Mouse (Mus musculus) stomach, embryonic 14.5 days (tissue): ENCODE data around the gene Trim28. TPM values are rescaled to one million over a fixed set of nuclear protein-coding genes. Genes with fewer than 3 reads are reported as not detected.

ENCODE experiments used
- ATAC-seq: fragments of 200-750 bp; cut with Nextera tagmentation; 2 replicates; pipeline ENCODE4 v1.8.0; 2017; ENCODE audit warnings: low read depth, moderate TSS enrichment; ENCODE audit not compliant: insufficient number of reproducible peaks, insufficient read depth, low FRiP score
- H3K27ac ChIP-seq: fragments of 300-500 bp; sonication (generic); 2 replicates; pipeline ENCODE4 v1.5.1; 2014; ENCODE audit warnings: mild to moderate bottlenecking, low read length, moderate library complexity, mixed read lengths
- H3K27me3 ChIP-seq: fragments of 300-500 bp; sonication (generic); 2 replicates; pipeline ENCODE4 v1.6.1; 2014; ENCODE audit warnings: low read length, control low read depth, mixed read lengths; ENCODE audit not compliant: control insufficient read depth, insufficient read depth
- H3K36me3 ChIP-seq: fragments of 300-500 bp; sonication (generic); 2 replicates; pipeline ENCODE4 v1.6.1; 2014; ENCODE audit warnings: mild to moderate bottlenecking, control low read depth, low read length, moderate library complexity, mixed read lengths; ENCODE audit not compliant: control insufficient read depth, insufficient read depth
- H3K4me1 ChIP-seq: fragments of 300-500 bp; sonication (generic); 2 replicates; pipeline ENCODE4 v1.6.1; 2014; ENCODE audit warnings: low read length, control low read depth, mixed read lengths; ENCODE audit not compliant: control insufficient read depth, insufficient read depth
- H3K4me2 ChIP-seq: fragments of 300-500 bp; sonication (generic); replicated peaks from 2 replicates; pipeline ENCODE4 v1.6.1; 2014; ENCODE audit warnings: low read depth, low read length, control low read depth
- H3K4me3 ChIP-seq: fragments of 300-500 bp; sonication (generic); 2 replicates; pipeline ENCODE4 v1.5.1; 2014; ENCODE audit warnings: low read depth, low read length, control low read depth
- H3K9ac ChIP-seq: fragments of 300-500 bp; sonication (generic); replicated peaks from 2 replicates; pipeline ENCODE4 v1.6.1; 2014; ENCODE audit warnings: low read depth, mild to moderate bottlenecking, control low read depth, low read length, moderate library complexity, mixed read lengths
- H3K9me3 ChIP-seq: fragments of 300-500 bp; sonication (generic); 2 replicates; pipeline ENCODE4 v1.6.1; 2016; ENCODE audit warnings: low read depth, low read length, control low read depth; ENCODE audit not compliant: control insufficient read depth
- WGBS: fragments of 180-500 bp; shearing (Covaris S2); extraction: QIAGEN DNeasy Blood & Tissue Kit; methylation state at CpG from one replicate; pipeline ENCODE4 v1.1.7; 2014; 5-methylcytosine and 5-hydroxymethylcytosine counted together
- polyA plus RNA-seq: library from polyadenylated mRNA; unstranded; fragments of >200 nt; fragmentation: Nextera tagmentation; extraction: Ambion mirVana; gene quantifications from 2 replicates; pipeline ENCODE4 v1.2.1, GENCODE M21; 2014

Trim28 gene
- polyA plus RNA-seq, 1 experiment from 2014 or later, result 397 TPM

- Histone ChIP-seq H3K36me3 (peaks cover 61% of the 10 kb centered on the region), H3K4me3 (peak overlapping the region; percentile 45), H3K9ac (peak overlapping the region; percentile 81), H3K4me1 (peaks cover 24% of the 10 kb centered on the region), H3K27me3 (no peaks in the 10 kb centered on the region), H3K27ac (peak overlapping the region; percentile 90), H3K4me2 (peak overlapping the region; percentile 91), H3K9me3 (no peaks in the 10 kb centered on the region)
- WGBS, result 46% methylated on average over 13 of the region's 13 CpGs
- ATAC-seq, result no peak
These were observed 34.7 kb downstream of the Trim28 start for GRCm38 (mm10) chr7:13033451-13034147.

GRCm38 (mm10) chr7:13034148-13034977 is 35.4 kb downstream of the Trim28 start, which contains the start of gene Chmp2a:
TSS of gene Chmp2a (minus strand) at chr7:13034807.
- Histone ChIP-seq H3K27me3 (no peaks in the 10 kb centered on the region), H3K4me2 (peak within 1 kb of the TSS; percentile 91), H3K9ac (peak within 1 kb of the TSS; percentile 81), H3K9me3 (no peaks in the 10 kb centered on the region), H3K4me3 (peak within 1 kb of the TSS; percentile 45), H3K27ac (peak within 1 kb of the TSS; percentile 90), H3K36me3 (peaks cover 53% of the 10 kb centered on the region), H3K4me1 (peaks cover 31% of the 10 kb centered on the region)
- under 1% methylated on average over 45 of the region's 45 CpGs for WGBS
- ATAC-seq, result peak; percentile 81

GRCm38 (mm10) chr7:13035211-13035855 is 36.4 kb downstream of the Trim28 start:
- Histone ChIP-seq H3K4me3 (peak overlapping the region; percentile 45; the same call in 1 of the 2 replicates), H3K9ac (no peak overlapping the region), H3K27me3 (no peaks in the 10 kb centered on the region), H3K27ac (peak overlapping the region; percentile 90; the same call in 1 of the 2 replicates), H3K4me2 (0 out of 2 replicates have a peak overlapping the region, but pooled peaks have one; percentile 91), H3K9me3 (no peaks in the 10 kb centered on the region), H3K4me1 (peaks cover 33% of the 10 kb centered on the region), H3K36me3 (peaks cover 44% of the 10 kb centered on the region)
- WGBS, result 83% methylated on average over 17 of the region's 17 CpGs
- no peak for ATAC-seq

GRCm38 (mm10) chr7:13036806-13037205 is 37.9 kb downstream of the Trim28 start:
- WGBS, result 30% methylated on average over 4 of the region's 4 CpGs
- no peak overlapping the region for H3K27ac ChIP-seq
- peak overlapping the region; percentile 93 for H3K9ac ChIP-seq
- no peaks in the 10 kb centered on the region for H3K27me3 ChIP-seq
- H3K4me3 ChIP-seq, result peak overlapping the region; percentile 51
- H3K4me2 ChIP-seq, result peak overlapping the region; percentile 84
- no peaks in the 10 kb centered on the region for H3K9me3 ChIP-seq
- ATAC-seq, result no peak
- peaks cover 33% of the 10 kb centered on the region for H3K4me1 ChIP-seq
- H3K36me3 ChIP-seq, result peaks cover 30% of the 10 kb centered on the region

GRCm38 (mm10) chr7:13037366-13037765 is 38.5 kb downstream of the Trim28 start:
- Histone ChIP-seq H3K9ac (peak overlapping the region; percentile 93), H3K27me3 (no peaks in the 10 kb centered on the region; the same call in 1 of the 2 replicates), H3K36me3 (peaks cover 24% of the 10 kb centered on the region), H3K4me3 (peak overlapping the region; percentile 51), H3K4me2 (peak overlapping the region; percentile 84), H3K4me1 (peaks cover 33% of the 10 kb centered on the region), H3K9me3 (no peaks in the 10 kb centered on the region), H3K27ac (peak overlapping the region; percentile 100)
- ATAC-seq, result 0 out of 2 replicates have a peak, but pooled peaks have one; percentile 0
- under 1% methylated on average over 32 of the region's 33 CpGs for WGBS

GRCm38 (mm10) chr7:13037901-13038555 is 39.1 kb downstream of the Trim28 start, which contains the start of gene Ube2m:
TSS of gene Ube2m (minus strand) at chr7:13038275.
- Histone ChIP-seq H3K9me3 (no peaks in the 10 kb centered on the region), H3K4me3 (peak within 1 kb of the TSS; percentile 51), H3K27me3 (peaks cover 4% of the 10 kb centered on the region; the same call in 1 of the 2 replicates), H3K9ac (peak within 1 kb of the TSS; percentile 93), H3K4me2 (peak within 1 kb of the TSS; percentile 84), H3K36me3 (peaks cover 20% of the 10 kb centered on the region), H3K27ac (peak within 1 kb of the TSS; percentile 100), H3K4me1 (peaks cover 33% of the 10 kb centered on the region)
- WGBS, result under 1% methylated on average over 65 of the region's 65 CpGs
- ATAC-seq, result peak; percentile 92

GRCm38 (mm10) chr7:13038621-13039169 is 39.8 kb downstream of the Trim28 start:
- peak overlapping the region; percentile 93 for H3K9ac ChIP-seq
- ATAC-seq, result no peak
- peaks cover 32% of the 10 kb centered on the region for H3K4me1 ChIP-seq
- peak overlapping the region; percentile 100 for H3K27ac ChIP-seq
- H3K27me3 ChIP-seq, result peaks cover 8% of the 10 kb centered on the region; the same call in 1 of the 2 replicates
- no peaks in the 10 kb centered on the region for H3K9me3 ChIP-seq
- WGBS, result 22% methylated on average over 15 of the region's 15 CpGs
- peak overlapping the region; percentile 82 for H3K4me2 ChIP-seq
- H3K36me3 ChIP-seq, result peaks cover 16% of the 10 kb centered on the region
- peak overlapping the region; percentile 51 for H3K4me3 ChIP-seq
